Mouse (Mus musculus): ENCODE data around the gene Alk. TPM values are rescaled to one million over a fixed set of nuclear protein-coding genes. Genes with fewer than 3 reads are reported as not detected.

Alk gene
- polyA plus RNA-seq, 1 experiment from 2014 or later: 8.3 TPM

- Histone ChIP-seq H3K27me3 (replicated peaks) (no peaks in the 10 kb centered on the region), H3K9me3 (replicated peaks) (no peaks in the 10 kb centered on the region), H3K4me3 (replicated peaks) (no peak overlapping the region), H3K4me1 (peaks cover 4% of the 10 kb centered on the region; the same call in 1 of the 2 replicates), H3K27ac (replicated peaks) (no peak overlapping the region), H3K4me2 (no peak overlapping the region), H3K36me3 (no peaks in the 10 kb centered on the region), H3K9ac (replicated peaks) (no peak overlapping the region)
- WGBS: 59% methylated on average over 3 of the region's 3 CpGs
- no peak for ATAC-seq (ENCODE audit: low FRiP score)
Observed at GRCm38 (mm10) chr17:72173778-72174177, 430.6 kb downstream of the Alk start.

- no peak for ATAC-seq (ENCODE audit: low FRiP score)
Observed at GRCm38 (mm10) chr17:72168152-72168551, 436.3 kb downstream of the Alk start.

DNA sequence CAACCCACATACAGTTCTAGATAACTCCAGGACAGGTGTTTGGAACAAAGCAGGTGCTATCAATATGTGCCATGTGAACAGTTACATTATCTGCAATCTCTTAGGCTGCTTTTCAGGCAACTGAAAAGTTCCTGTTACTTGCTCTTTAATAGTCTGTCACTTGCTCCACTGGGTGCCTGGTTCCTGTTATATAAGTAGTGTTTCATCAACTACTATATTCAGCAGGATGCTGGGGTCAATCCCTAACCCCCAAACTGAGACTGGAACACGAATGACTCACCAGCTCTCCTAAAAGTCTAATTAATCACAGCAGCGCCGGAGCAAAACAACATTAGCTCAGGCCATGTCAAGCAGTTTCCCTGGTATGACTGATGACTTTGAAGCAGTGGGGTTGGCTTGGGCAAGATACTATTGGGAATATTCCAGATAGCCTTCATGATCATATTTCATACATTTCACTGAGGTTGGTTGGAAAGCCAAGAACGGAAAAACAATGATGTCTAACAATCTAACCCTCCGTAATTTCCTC lies 445.5 kb downstream of the Alk start:
- Histone ChIP-seq H3K9me3 (replicated peaks) (no peaks in the 10 kb centered on the region), H3K9ac (replicated peaks) (no peak overlapping the region), H3K4me1 (no peaks in the 10 kb centered on the region), H3K36me3 (no peaks in the 10 kb centered on the region), H3K4me2 (no peak overlapping the region), H3K27ac (replicated peaks) (no peak overlapping the region), H3K27me3 (replicated peaks) (no peaks in the 10 kb centered on the region), H3K4me3 (replicated peaks) (no peak overlapping the region)
- no peak for ATAC-seq (ENCODE audit: low FRiP score)
- 71% methylated on average over 5 of the region's 5 CpGs for WGBS

More at GRCm38 (mm10) chr17:72168152-72168551, 436.3 kb downstream of the Alk start:
- Histone ChIP-seq H3K27ac (replicated peaks) (no peak overlapping the region), H3K4me1 (no peaks in the 10 kb centered on the region), H3K36me3 (no peaks in the 10 kb centered on the region), H3K4me2 (no peak overlapping the region), H3K27me3 (replicated peaks) (no peaks in the 10 kb centered on the region), H3K9ac (replicated peaks) (no peak overlapping the region), H3K4me3 (replicated peaks) (no peak overlapping the region), H3K9me3 (replicated peaks) (no peaks in the 10 kb centered on the region)
- WGBS: 72% methylated on average over 5 of the region's 5 CpGs

GRCm38 (mm10) chr17:72157830-72158629 lies 446.4 kb downstream of the Alk start:
- no peaks in the 10 kb centered on the region for H3K27me3 ChIP-seq (replicated peaks)
- no peaks in the 10 kb centered on the region for H3K36me3 ChIP-seq
- no peaks in the 10 kb centered on the region for H3K4me1 ChIP-seq
- H3K4me2 ChIP-seq: no peak overlapping the region
- WGBS: 79% methylated on average over 10 of the region's 10 CpGs
- ATAC-seq (ENCODE audit: low FRiP score): no peak
- H3K4me3 ChIP-seq (replicated peaks): no peak overlapping the region
- H3K9me3 ChIP-seq (replicated peaks): no peaks in the 10 kb centered on the region
- H3K9ac ChIP-seq (replicated peaks): no peak overlapping the region
- H3K27ac ChIP-seq (replicated peaks): no peak overlapping the region

DNA sequence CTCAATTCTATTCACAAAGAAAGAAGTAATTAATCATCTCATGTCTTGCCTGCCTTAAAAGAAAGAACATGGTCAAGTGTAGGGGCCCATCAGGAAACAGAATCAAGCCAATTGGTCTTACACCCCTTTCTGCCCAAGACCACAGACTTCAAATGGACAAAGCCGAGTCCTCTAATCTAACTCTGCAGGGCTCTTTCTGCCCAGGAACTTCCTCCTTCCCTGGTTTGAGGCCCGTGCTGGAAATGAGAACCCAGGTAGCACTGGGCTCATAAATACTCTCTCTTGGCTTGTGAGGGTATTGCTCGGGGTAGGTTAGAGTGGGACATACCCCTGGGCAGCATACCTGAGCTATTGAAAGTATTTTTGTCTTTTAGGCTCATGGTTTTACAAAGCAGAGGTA lies 451.4 kb downstream of the Alk start:
- no peak for ATAC-seq (ENCODE audit: low FRiP score)
- H3K36me3 ChIP-seq: no peaks in the 10 kb centered on the region
- H3K4me2 ChIP-seq: no peak overlapping the region
- H3K27ac ChIP-seq (replicated peaks): no peak overlapping the region
- no peak overlapping the region for H3K9ac ChIP-seq (replicated peaks)
- no peaks in the 10 kb centered on the region for H3K4me1 ChIP-seq
- no peaks in the 10 kb centered on the region for H3K9me3 ChIP-seq (replicated peaks)
- no peaks in the 10 kb centered on the region for H3K27me3 ChIP-seq (replicated peaks)
- 77% methylated on average over 3 of the region's 3 CpGs for WGBS
- no peak overlapping the region for H3K4me3 ChIP-seq (replicated peaks)

- Histone ChIP-seq H3K9ac (replicated peaks) (no peak overlapping the region), H3K4me1 (peaks cover 10% of the 10 kb centered on the region; the same call in 1 of the 2 replicates), H3K4me2 (no peak overlapping the region), H3K9me3 (replicated peaks) (no peaks in the 10 kb centered on the region), H3K27ac (replicated peaks) (no peak overlapping the region), H3K4me3 (replicated peaks) (no peak overlapping the region), H3K27me3 (replicated peaks) (no peaks in the 10 kb centered on the region), H3K36me3 (no peaks in the 10 kb centered on the region)
- no peak for ATAC-seq (ENCODE audit: low FRiP score)
- WGBS: 58% methylated on average over 7 of the region's 7 CpGs
Observed at GRCm38 (mm10) chr17:72144946-72145598, 459.4 kb downstream of the Alk start.

- ATAC-seq (ENCODE audit: low FRiP score): no peak
- Histone ChIP-seq H3K27me3 (replicated peaks) (no peaks in the 10 kb centered on the region), H3K4me2 (no peak overlapping the region), H3K9me3 (replicated peaks) (no peaks in the 10 kb centered on the region), H3K4me1 (peaks cover 10% of the 10 kb centered on the region; the same call in 1 of the 2 replicates), H3K27ac (replicated peaks) (no peak overlapping the region), H3K36me3 (no peaks in the 10 kb centered on the region), H3K9ac (replicated peaks) (no peak overlapping the region), H3K4me3 (replicated peaks) (no peak overlapping the region)
- 35% methylated on average over 9 of the region's 9 CpGs for WGBS
Observed at GRCm38 (mm10) chr17:72144461-72144860, 460.0 kb downstream of the Alk start.

DNA sequence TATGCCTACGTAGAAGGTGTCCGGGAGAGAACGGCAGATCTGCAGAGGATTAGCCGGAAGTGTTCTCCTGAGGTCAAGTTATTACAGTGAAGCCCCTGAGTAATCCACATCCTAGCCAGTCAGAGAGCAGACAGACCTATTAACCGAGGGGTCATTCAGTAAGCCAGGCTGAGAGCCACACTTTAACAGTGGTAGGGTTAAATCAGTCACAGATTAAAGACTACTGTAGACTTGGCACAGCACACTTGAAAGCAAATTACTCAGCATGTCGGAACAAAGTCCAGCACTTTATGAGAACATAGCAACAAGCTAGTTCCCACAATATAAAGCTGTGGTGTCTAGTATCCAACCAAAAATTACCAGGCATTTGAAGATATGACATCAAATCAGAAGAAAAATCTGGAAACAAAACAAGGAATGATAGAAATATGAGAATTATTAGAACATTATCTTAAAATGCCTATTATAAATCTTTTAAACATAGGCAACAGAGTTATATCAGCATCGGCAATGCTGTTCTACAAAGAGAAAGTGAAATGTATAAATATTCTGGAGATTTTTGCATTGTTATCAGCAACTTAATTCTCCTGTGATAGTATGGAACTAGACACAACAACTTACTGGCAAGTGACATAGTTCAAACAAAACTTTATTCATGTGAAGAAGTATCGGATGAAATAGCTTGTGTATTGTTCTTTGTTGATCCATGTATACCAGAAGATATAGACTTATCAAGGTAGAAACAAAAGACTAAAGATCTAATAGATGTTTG lies 472.1 kb downstream of the Alk start:
- Histone ChIP-seq H3K27ac (replicated peaks) (no peak overlapping the region), H3K9ac (replicated peaks) (no peak overlapping the region), H3K27me3 (replicated peaks) (no peaks in the 10 kb centered on the region), H3K4me2 (no peak overlapping the region), H3K4me3 (replicated peaks) (no peak overlapping the region), H3K9me3 (replicated peaks) (no peaks in the 10 kb centered on the region), H3K36me3 (no peaks in the 10 kb centered on the region), H3K4me1 (no peaks in the 10 kb centered on the region)
- 85% methylated on average over 8 of the region's 8 CpGs for WGBS
- no peak for ATAC-seq (ENCODE audit: low FRiP score)

- H3K36me3 ChIP-seq: no peaks in the 10 kb centered on the region
- no peak overlapping the region for H3K9ac ChIP-seq (replicated peaks)
- H3K9me3 ChIP-seq (replicated peaks): no peaks in the 10 kb centered on the region
- no peak overlapping the region for H3K4me3 ChIP-seq (replicated peaks)
- H3K4me2 ChIP-seq: no peak overlapping the region
- H3K27ac ChIP-seq (replicated peaks): no peak overlapping the region
- no peaks in the 10 kb centered on the region for H3K27me3 ChIP-seq (replicated peaks)
- WGBS: 96% methylated on average over 1 of the region's 1 CpGs
- no peak for ATAC-seq (ENCODE audit: low FRiP score)
- no peaks in the 10 kb centered on the region for H3K4me1 ChIP-seq
Observed at GRCm38 (mm10) chr17:72121660-72122059, 482.8 kb downstream of the Alk start.

DNA sequence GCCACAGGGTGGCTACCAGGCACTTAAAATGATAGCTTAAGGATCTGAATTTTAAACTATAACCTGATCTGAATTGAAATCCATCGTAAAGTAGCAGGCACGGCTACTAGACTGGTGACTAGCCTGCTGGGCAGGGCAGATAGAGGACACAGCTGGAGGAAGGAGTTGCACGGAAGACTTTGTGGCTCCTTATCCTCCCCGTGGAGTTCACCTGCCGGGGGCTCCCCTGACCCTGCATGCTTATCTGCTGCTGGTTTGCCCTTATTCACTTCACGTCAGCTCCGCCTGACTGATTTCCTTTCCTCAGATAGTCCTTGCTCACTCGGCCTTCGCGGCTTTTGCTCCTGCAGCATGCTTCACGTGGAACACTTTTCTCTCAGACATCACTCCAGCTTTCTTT lies 484.1 kb downstream of the Alk start:
- Histone ChIP-seq H3K27me3 (replicated peaks) (no peaks in the 10 kb centered on the region), H3K9me3 (replicated peaks) (no peaks in the 10 kb centered on the region), H3K4me3 (replicated peaks) (no peak overlapping the region), H3K4me2 (no peak overlapping the region), H3K9ac (replicated peaks) (no peak overlapping the region), H3K36me3 (no peaks in the 10 kb centered on the region), H3K27ac (replicated peaks) (no peak overlapping the region), H3K4me1 (peaks cover 7% of the 10 kb centered on the region)
- 72% methylated on average over 11 of the region's 11 CpGs for WGBS
- no peak for ATAC-seq (ENCODE audit: low FRiP score)

- 76% methylated on average over 5 of the region's 5 CpGs for WGBS
Observed at GRCm38 (mm10) chr17:72118376-72118775, 486.1 kb downstream of the Alk start.

More at GRCm38 (mm10) chr17:72118376-72118775, 486.1 kb downstream of the Alk start:
- no peaks in the 10 kb centered on the region for H3K9me3 ChIP-seq (replicated peaks)
- H3K27ac ChIP-seq (replicated peaks): no peak overlapping the region
- ATAC-seq (ENCODE audit: low FRiP score): no peak
- no peak overlapping the region for H3K4me2 ChIP-seq
- peaks cover 12% of the 10 kb centered on the region for H3K4me1 ChIP-seq
- H3K36me3 ChIP-seq: no peaks in the 10 kb centered on the region
- H3K4me3 ChIP-seq (replicated peaks): no peak overlapping the region
- no peak overlapping the region for H3K9ac ChIP-seq (replicated peaks)
- H3K27me3 ChIP-seq (replicated peaks): no peaks in the 10 kb centered on the region

Data from neural tube, embryonic 15.5 days (tissue).